Mouse (Mus musculus) myocyte (in vitro differentiated cells): ENCODE measurements around the gene Asb16.

Source experiments
- CEBPB ChIP-seq: IDR thresholded peaks from 2 replicates; pipeline ENCODE4 v1.6.1; 2011; ENCODE audit warnings: mild to moderate bottlenecking, moderate library complexity; ENCODE audit not compliant: poor library complexity, insufficient read depth, severe bottlenecking
- MAX ChIP-seq: IDR thresholded peaks from one replicate; pipeline ENCODE4 v1.6.1; 2011; ENCODE audit warnings: low read depth, mild to moderate bottlenecking, control low read depth
- MYOG ChIP-seq, 3 experiments: IDR thresholded peaks; one replicate each; pipeline ENCODE4 v1.6.1; 2011; ENCODE audit warnings: control low read depth in 2 of 3, low read depth in 2 of 3, mild to moderate bottlenecking in 2 of 3; ENCODE audit not compliant: insufficient read length in 2 of 3, control insufficient read depth in 1 of 3, insufficient read depth in 1 of 3
- POLR2A ChIP-seq: IDR thresholded peaks from one replicate; pipeline ENCODE4 v1.6.1; 2011; ENCODE audit warnings: low read depth, mild to moderate bottlenecking, control low read depth, moderate library complexity; ENCODE audit not compliant: insufficient read length

DNA sequence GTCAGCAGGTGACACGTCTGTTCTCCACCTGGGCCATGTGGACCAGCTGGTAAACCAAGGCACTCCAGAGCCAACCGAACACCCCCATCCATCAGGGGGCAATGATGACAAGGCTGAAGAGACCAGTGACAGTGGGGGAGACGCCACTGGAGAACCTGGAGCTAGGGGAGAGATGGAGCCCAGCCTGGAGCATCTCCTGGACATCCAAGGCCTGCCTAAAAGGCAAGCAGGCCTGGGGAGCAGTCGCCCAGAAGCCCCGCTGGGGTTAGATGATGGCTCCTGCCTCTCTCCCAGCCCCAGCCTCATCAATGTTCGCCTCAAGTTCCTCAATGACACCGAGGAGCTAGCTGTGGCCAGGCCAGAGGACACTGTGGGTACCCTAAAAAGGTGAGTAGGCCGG lies 18.9 kb downstream of the Asb16 start:
- TF ChIP-seq POLR2A: no peak
- TF ChIP-seq MAX: no peak
- no peak for TF ChIP-seq MYOG (IDR thresholded peaks at IDR 0.05; ENCODE audit: control insufficient read depth in 1 of 3, insufficient read depth in 1 of 3, insufficient read length in 2 of 3, low read depth in 2 of 3)
- no peak for TF ChIP-seq CEBPB
